Mouse (Mus musculus) naive thymus-derived CD4-positive, alpha-beta T cell, adult 5 months (primary cell): ENCODE measurements around the gene Rars2. TPM values are rescaled to one million over a fixed set of nuclear protein-coding genes. Genes with fewer than 3 reads are reported as not detected.

Source experiments
- polyA plus RNA-seq: library from polyadenylated mRNA; unstranded; fragments of 100-300 nt; shearing (Covaris generic); gene quantifications from one replicate; pipeline ENCODE4 v1.2.1, GENCODE M21; 2017

The Rars2 gene
- 20.0 TPM for polyA plus RNA-seq

GRCm38 (mm10) chr4:34614630-34615094, at the start of gene Rars2, which contains the start of gene Orc3:
Rars2 (plus strand) TSS chr4:34614957.
Orc3 (minus strand) TSS chr4:34614944.

GRCm38 (mm10) chr4:34686874-34687567, 72.3 kb downstream of the Rars2 start, which contains the start of gene Slc35a1:
Slc35a1 (minus strand) TSS chr4:34687438.

Other genes with a start within 250 kb of the Rars2 start
- 96.3 TPM for gene Akirin2, start 64.0 kb upstream of the Rars2 start, polyA plus RNA-seq
- 102 TPM for gene Orc3, start within 50 bp of the Rars2 start, polyA plus RNA-seq
- gene Slc35a1, start 72.5 kb downstream of the Rars2 start, polyA plus RNA-seq = 7.2 TPM
- gene Cfap206, start 115.2 kb downstream of the Rars2 start, polyA plus RNA-seq = not detected
- gene Gm136, start 141.3 kb downstream of the Rars2 start, polyA plus RNA-seq = not detected
- gene Smim8, start 163.5 kb downstream of the Rars2 start, polyA plus RNA-seq = 31.2 TPM